Mouse (Mus musculus): ENCODE results near the gene Vps53. TPM values are rescaled to one million over a fixed set of nuclear protein-coding genes. Genes with fewer than 3 reads are reported as not detected.
A peak's percentile ranks its signal among the peaks of the same experiment; 100 is the strongest.

The Vps53 gene
- polyA plus RNA-seq, 1 experiment from 2014 or later = 72.0 TPM

DNA sequence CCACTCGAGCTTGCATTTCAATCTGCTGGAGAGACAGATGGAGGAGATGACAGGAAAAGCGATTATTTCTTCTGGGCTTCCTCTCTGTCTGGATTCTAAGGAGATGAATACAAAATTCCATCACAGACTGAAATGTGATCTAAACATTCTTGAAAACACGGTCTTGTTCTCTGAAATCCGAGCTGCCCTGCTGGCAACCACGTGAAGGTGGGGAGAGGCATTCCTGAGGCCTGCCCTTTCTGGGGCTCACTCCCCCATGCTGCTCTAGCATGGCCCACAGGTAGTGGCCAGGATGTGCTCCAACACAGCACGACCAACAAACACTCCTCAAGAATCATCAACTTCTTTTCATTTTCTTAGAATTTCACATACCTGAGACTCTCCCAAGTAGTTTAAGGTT, 19.2 kb downstream of the Vps53 start:
- ATAC-seq (replicated peaks) = no peak
- peaks cover 25% of the 10 kb centered on the region for H3K36me3 ChIP-seq (replicated peaks)

DNA sequence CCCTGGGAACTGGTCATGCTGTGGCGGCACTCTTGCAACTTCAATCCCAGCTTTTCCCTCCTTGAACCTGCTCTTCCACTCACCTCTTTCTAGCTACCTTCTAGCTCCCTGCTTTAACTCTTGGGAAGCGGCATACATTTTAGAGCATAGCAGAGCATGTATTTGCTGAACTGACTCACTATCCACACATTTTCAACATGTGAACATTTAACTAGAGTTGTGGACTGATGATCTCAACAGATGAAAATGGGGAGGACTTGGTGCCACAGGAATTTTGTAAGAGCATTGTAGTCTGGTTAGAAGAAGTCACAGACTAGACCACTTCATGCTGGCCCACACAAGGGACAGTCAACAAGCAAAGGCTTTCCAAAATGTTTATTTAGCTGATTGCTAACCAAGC, 21.1 kb downstream of the Vps53 start:
- H3K4me3 ChIP-seq = no peak overlapping the region
- WGBS = 94% methylated on average over 2 of the region's 2 CpGs
- no peaks in the 10 kb centered on the region for H3K4me1 ChIP-seq
- H3K36me3 ChIP-seq (replicated peaks) = peaks cover 33% of the 10 kb centered on the region
- no peaks in the 10 kb centered on the region for H3K27me3 ChIP-seq (replicated peaks)
- no peak overlapping the region for H3K27ac ChIP-seq
- H3K9ac ChIP-seq = no peak overlapping the region
- H3K4me2 ChIP-seq = no peak overlapping the region
- ATAC-seq (replicated peaks) = no peak
- H3K9me3 ChIP-seq = no peaks in the 10 kb centered on the region

More for the DNA sequence above, 19.2 kb downstream of the Vps53 start:
- no peak overlapping the region for H3K27ac ChIP-seq
- no peaks in the 10 kb centered on the region for H3K4me1 ChIP-seq
- 78% methylated on average over 6 of the region's 6 CpGs for WGBS
- no peak overlapping the region for H3K9ac ChIP-seq
- no peak overlapping the region for H3K4me3 ChIP-seq
- no peaks in the 10 kb centered on the region for H3K9me3 ChIP-seq
- H3K27me3 ChIP-seq (replicated peaks) = no peaks in the 10 kb centered on the region
- H3K4me2 ChIP-seq = no peak overlapping the region

DNA sequence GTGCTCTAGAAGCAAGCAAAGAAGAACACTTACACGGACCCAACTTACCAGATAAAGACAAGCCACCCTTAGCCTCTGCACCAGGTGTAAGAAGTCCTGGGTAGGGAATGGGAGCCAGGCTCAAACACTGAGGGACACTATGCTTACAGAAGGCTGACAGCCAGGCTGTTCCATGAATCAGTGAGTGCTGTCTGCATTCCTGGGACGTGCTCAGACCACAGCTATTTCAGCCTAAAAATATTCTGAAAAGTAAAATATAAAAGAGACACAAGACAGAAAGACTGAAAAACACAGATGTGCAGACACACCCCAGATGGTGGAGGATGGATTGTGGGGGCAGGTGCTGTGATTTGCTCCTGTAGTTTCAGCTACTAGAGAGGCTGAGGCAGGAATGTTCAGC, 24.6 kb downstream of the Vps53 start:
- no peak overlapping the region for H3K4me2 ChIP-seq
- H3K9me3 ChIP-seq = no peaks in the 10 kb centered on the region
- H3K4me3 ChIP-seq = no peak overlapping the region
- no peaks in the 10 kb centered on the region for H3K27me3 ChIP-seq (replicated peaks)
- no peak for ATAC-seq (replicated peaks)
- no peak overlapping the region for H3K9ac ChIP-seq
- H3K4me1 ChIP-seq = no peaks in the 10 kb centered on the region
- H3K27ac ChIP-seq = no peak overlapping the region
- WGBS = 92% methylated on average over 2 of the region's 2 CpGs
- H3K36me3 ChIP-seq (replicated peaks) = peaks cover 21% of the 10 kb centered on the region; the same call in 1 of the 2 replicates

DNA sequence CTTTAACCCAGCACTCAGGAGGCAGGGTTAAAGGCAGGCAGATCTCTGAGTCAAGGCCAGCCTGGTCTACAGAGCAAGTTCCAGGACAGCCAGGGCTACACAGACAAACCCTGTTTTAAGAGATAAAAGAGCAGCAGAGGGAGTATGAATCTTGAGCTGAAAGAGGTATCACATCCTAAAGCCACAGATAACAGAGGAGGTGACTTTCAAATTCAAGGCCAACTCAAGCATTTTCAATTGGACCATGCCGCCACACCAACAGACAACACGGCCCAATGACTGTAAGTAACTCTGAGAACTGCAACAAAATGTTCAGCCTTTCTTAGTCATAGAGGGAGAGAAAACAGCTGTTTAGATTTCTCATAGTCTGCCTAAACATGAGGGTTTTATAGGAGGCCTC, 25.2 kb downstream of the Vps53 start:
- H3K36me3 ChIP-seq (replicated peaks) = peaks cover 19% of the 10 kb centered on the region; the same call in 1 of the 2 replicates

DNA sequence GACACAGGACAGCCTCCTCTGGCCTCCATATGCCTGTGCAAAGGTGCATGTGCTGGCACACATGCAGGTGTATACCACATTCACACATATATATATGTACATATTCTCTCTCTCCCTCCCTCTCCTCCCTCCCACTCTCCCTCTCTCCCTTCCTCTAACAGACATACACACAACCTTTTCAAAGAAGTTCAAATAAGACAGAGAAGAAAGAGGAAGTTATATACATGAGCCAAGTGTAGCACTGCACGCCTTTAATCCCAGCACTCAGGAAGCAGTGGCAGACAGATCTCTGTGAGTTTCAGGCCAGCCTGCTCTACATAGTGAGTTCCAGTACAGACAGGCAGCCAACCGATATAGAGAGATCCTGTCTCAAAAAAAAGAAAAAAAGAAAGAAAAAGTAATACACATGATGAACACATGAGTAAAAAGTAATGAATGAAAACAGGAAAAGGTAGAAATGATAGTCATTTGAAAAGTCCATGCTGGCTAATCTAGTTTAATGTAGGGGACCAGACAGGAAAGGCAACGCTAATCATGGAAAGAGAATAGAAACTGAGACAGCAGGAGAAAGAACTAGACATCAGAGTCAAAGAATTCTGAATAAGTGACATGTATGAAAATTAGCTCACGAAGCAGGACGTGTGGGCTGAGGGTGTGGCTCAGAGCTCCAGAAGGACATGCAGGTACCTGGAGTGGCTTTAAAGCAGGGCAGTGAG, 26.1 kb downstream of the Vps53 start:
- no peak overlapping the region for H3K27ac ChIP-seq
- peaks cover 19% of the 10 kb centered on the region; the same call in 1 of the 2 replicates for H3K36me3 ChIP-seq (replicated peaks)
- no peak overlapping the region for H3K9ac ChIP-seq
- 87% methylated on average over 5 of the region's 5 CpGs for WGBS
- peaks cover 11% of the 10 kb centered on the region for H3K4me1 ChIP-seq
- no peak overlapping the region for H3K4me3 ChIP-seq
- H3K4me2 ChIP-seq = no peak overlapping the region
- no peak for ATAC-seq (replicated peaks)
- no peaks in the 10 kb centered on the region for H3K9me3 ChIP-seq
- no peaks in the 10 kb centered on the region for H3K27me3 ChIP-seq (replicated peaks)

More for the DNA sequence above, 25.2 kb downstream of the Vps53 start:
- Histone ChIP-seq H3K27me3 (replicated peaks) (no peaks in the 10 kb centered on the region), H3K9ac (no peak overlapping the region), H3K4me3 (no peak overlapping the region), H3K4me1 (0 out of 2 replicates have a peak, but pooled peaks cover 3% of the 10 kb centered on the region), H3K4me2 (no peak overlapping the region), H3K9me3 (no peaks in the 10 kb centered on the region), H3K27ac (no peak overlapping the region)
- ATAC-seq (replicated peaks) = no peak
- whole genome bisulfite sequencing = 99% methylated on average over 2 of the region's 2 CpGs

DNA sequence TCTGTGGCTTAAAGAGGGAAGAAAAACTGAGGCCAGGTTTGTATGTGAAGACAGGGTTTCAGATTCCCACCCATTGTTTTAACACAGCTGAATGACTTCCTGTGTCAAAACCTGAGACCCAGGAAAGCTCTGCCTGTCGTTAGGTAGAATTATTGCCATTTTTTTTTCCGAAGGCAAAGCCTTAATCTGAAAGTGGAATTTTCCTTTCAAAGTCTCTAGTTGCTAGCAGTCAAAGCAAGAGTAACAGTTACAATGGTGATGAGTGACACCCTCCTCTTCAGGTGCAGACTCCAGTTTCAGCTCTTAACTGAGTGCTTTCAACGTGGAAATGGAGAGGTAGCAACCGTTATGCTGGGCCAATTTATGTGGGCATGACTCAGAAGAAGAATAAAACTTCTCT, 28.5 kb downstream of the Vps53 start:
- Histone ChIP-seq H3K4me3 (no peak overlapping the region), H3K27ac (no peak overlapping the region), H3K36me3 (replicated peaks) (peaks cover 16% of the 10 kb centered on the region; the same call in 1 of the 2 replicates), H3K27me3 (replicated peaks) (no peaks in the 10 kb centered on the region), H3K9ac (no peak overlapping the region), H3K4me1 (peaks cover 21% of the 10 kb centered on the region), H3K9me3 (no peaks in the 10 kb centered on the region), H3K4me2 (no peak overlapping the region)
- 75% methylated on average over 4 of the region's 4 CpGs for WGBS
- no peak for ATAC-seq (replicated peaks)

DNA sequence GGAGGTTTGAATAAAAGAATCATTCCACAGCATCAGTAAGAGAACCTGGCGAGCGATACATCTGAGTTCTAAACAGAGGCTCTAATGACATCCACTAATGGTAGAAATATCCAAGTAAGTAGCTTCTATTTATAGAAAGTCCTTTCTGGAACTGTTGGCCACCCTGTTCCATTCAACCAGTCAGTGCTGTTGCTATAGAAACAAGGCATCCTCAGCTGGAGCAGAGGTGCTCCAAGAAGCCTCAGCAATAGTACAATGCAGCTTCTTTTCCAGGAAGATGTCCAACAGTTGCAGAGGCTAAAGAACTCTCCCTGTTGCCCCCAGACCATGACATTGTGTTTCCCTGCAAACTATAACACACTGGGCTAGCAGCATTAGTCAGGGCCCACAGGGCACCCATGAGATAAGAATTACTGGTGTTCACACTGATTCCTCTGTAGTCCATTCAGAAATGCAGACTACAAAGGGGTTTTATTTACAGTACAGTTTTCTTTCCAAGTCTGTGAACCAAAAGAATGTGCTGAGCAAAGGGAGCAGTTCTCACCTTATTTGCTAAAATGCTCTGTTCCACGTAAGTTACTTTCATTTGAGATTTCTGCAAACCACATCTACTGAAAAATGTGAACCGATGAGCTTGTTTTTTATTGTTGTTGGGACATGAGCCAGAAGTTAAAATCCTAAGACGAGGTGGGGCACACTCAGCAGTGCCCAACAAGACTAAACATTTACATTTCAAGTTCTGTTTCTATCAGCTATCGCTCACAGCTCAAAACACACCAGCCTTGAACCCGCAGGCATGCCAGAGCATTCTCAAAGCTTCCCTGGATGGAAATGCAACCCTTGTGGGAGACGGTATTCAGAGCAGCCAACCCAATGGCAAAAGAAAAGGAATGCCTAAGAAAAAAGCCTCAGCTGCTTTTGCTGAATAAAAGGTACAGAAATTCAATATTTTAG, 31.1 kb downstream of the Vps53 start:
- Histone ChIP-seq H3K4me3 (no peak overlapping the region), H3K27me3 (replicated peaks) (no peaks in the 10 kb centered on the region), H3K4me2 (no peak overlapping the region), H3K9ac (no peak overlapping the region), H3K4me1 (peaks cover 21% of the 10 kb centered on the region), H3K36me3 (replicated peaks) (no peaks in the 10 kb centered on the region; the same call in 1 of the 2 replicates), H3K9me3 (no peaks in the 10 kb centered on the region), H3K27ac (peak overlapping the region; percentile 49)
- no peak for ATAC-seq (replicated peaks)
- 70% methylated on average over 8 of the region's 8 CpGs for WGBS

DNA sequence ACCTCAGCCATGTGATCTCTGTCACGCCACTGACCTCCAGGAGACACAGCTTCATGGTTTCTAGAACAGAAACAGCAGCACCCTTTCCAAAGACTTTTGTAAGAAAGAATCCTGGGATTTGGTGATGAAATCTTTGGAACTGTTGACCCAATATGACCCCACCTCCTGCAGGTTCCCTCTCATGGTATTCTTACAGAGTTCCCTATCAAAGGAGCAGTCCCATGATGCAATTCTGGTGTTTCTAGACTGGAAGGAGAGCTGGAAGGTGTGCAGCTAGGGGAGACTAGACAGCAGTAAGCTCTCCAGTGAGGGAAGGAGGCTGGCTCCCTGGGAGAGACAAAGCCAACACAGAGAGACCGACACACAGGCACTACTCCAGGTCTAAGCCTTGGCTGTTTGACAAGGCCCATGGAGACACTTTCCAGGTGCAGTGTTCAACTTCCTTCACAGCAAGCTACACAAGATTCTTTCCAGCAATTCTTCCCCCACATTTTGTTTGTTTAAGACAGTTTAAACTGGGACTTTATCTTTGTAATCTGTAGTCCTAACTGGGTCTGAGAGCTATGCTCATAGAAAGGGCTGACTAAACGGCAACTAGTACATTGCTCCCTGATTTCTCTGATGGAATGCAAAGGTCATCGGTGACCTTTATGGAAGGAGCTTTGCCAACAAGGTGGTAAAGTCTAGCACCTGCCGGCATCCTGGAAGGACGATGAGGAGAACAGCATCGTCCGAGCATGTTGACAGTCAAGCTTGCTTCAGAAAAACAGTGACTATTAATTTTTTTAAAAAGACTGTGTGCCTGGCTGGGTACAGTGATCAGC, 33.0 kb downstream of the Vps53 start:
- H3K9me3 ChIP-seq = no peaks in the 10 kb centered on the region
- H3K4me3 ChIP-seq = no peak overlapping the region
- no peaks in the 10 kb centered on the region for H3K27me3 ChIP-seq (replicated peaks)
- no peak overlapping the region for H3K4me2 ChIP-seq
- peaks cover 21% of the 10 kb centered on the region for H3K4me1 ChIP-seq
- no peak for ATAC-seq (replicated peaks)
- H3K9ac ChIP-seq = no peak overlapping the region
- H3K36me3 ChIP-seq (replicated peaks) = no peaks in the 10 kb centered on the region; the same call in 1 of the 2 replicates
- no peak overlapping the region for H3K27ac ChIP-seq
- 88% methylated on average over 8 of the region's 8 CpGs for WGBS

DNA sequence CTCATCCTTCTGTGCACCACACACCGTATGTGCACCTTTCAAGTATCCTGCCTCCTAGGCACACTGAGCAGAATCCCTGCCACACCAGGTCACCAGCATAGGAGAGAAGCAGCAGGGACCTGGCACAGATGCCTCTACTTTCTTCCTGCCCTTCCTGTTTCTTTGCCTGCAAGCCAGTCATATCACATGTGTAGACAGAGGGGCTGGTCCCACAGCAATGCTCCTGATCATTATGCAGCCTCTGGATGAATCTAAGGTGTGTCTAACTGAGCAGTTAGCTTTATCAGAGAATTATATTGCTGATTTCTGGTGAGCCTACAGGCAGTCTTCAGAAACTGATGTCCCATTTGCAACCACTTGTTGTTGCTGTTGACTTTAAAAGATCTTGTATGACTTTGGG, 34.3 kb downstream of the Vps53 start:
- H3K9me3 ChIP-seq = no peaks in the 10 kb centered on the region
- no peak overlapping the region for H3K9ac ChIP-seq
- no peak overlapping the region for H3K27ac ChIP-seq
- peaks cover 21% of the 10 kb centered on the region for H3K4me1 ChIP-seq
- no peak overlapping the region for H3K4me2 ChIP-seq
- no peaks in the 10 kb centered on the region for H3K36me3 ChIP-seq (replicated peaks)
- no peak overlapping the region for H3K4me3 ChIP-seq
- no peak for ATAC-seq (replicated peaks)
- 100% methylated on average over 1 of the region's 1 CpGs for WGBS
- no peaks in the 10 kb centered on the region for H3K27me3 ChIP-seq (replicated peaks)

DNA sequence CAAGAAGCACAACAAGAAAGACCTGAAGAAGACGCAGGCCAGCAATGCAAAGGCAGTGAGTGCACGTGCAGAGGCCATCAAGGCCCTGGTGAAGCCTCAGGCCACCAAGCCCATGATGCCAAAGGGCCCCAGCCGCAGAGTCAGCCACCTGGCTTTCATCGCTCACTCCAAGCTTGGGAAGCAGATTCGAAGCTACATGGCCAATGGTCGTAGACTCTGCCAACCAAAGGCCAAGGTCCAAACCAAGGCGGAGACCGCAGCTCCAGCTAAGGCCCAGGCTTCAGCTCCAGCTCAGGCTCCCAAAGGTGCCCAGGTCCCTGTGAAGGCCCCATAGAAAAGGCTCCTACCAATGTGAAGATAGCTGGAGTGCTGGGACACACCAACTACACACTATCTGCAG, 35.1 kb downstream of the Vps53 start:
- Histone ChIP-seq H3K4me3 (no peak overlapping the region), H3K36me3 (replicated peaks) (no peaks in the 10 kb centered on the region), H3K9ac (no peak overlapping the region), H3K9me3 (no peaks in the 10 kb centered on the region), H3K4me1 (peaks cover 20% of the 10 kb centered on the region), H3K27me3 (replicated peaks) (no peaks in the 10 kb centered on the region), H3K27ac (no peak overlapping the region), H3K4me2 (no peak overlapping the region)
- no peak for ATAC-seq (replicated peaks)
- 97% methylated on average over 8 of the region's 8 CpGs for WGBS

DNA sequence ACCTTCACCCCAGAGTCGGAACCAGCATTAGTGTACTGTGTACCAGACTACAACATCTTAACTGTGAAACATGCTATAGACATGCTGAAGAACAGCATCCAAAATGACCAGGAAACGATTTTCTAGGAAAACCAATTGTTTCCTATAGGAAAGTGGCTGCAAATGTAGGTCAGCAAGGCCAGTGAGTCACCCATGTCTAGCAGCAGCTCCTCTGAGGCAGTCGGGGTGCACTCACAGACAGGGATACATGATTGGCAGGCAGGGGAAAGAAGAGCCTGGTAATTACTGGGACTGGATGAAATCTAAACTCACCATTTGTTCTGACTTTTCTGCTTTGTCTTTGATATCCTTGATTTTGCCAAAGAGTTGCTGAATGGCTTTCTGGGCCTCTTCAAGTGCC, 41.5 kb downstream of the Vps53 start:
- no peak for ATAC-seq (replicated peaks)
- no peaks in the 10 kb centered on the region for H3K27me3 ChIP-seq (replicated peaks)
- H3K4me3 ChIP-seq = no peak overlapping the region
- H3K4me2 ChIP-seq = no peak overlapping the region
- no peaks in the 10 kb centered on the region for H3K9me3 ChIP-seq
- H3K27ac ChIP-seq = no peak overlapping the region
- peaks cover 29% of the 10 kb centered on the region for H3K36me3 ChIP-seq (replicated peaks)
- no peaks in the 10 kb centered on the region for H3K4me1 ChIP-seq
- H3K9ac ChIP-seq = no peak overlapping the region
- WGBS = 85% methylated on average over 3 of the region's 3 CpGs

All from midbrain, embryonic 15.5 days (tissue).